Mouse (Mus musculus): Measurements from ENCODE around the gene Bmpr2.
A peak's percentile ranks its signal among the peaks of the same experiment; 100 is the strongest.

Bmpr2 gene

DNA sequence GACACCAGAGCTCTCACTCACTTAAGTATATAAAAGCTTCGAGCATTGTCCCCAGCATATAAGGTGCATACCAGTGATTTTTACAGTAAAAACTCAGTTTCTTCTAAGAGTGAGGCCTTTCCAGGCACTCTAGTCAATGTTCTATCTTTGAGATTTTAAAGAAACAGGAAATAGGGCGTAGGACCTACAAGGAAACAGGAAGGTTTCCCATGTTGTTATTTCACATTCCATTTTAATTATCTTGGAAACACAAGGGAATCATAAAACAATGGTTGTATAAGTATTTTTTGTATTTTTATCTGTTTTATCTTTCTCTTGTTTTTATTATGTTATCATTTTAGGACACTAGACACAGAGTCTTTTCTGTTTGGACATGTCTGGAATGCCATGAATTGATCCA lies 34.7 kb downstream of the Bmpr2 start:
- no peak for DNase-seq

DNA sequence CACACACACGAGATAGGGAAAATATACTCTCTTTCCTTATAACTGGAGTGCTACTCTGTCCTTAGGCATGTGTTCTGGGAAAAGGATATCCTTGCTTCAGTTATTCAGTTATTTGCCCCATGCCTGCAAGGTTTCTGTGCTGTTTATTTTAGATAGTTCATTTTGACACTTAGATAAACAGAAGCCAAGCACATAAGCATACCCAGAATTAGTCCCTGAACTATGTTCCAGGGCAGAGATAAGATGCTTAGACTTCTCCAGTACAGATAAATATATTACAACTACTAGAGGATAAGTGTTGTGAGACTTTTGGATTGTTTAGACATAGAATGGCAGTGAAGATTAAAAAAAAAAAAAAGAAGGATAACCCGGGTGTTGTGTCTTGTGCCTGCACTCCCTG lies 41.2 kb downstream of the Bmpr2 start:
- DNase-seq: no peak

DNA sequence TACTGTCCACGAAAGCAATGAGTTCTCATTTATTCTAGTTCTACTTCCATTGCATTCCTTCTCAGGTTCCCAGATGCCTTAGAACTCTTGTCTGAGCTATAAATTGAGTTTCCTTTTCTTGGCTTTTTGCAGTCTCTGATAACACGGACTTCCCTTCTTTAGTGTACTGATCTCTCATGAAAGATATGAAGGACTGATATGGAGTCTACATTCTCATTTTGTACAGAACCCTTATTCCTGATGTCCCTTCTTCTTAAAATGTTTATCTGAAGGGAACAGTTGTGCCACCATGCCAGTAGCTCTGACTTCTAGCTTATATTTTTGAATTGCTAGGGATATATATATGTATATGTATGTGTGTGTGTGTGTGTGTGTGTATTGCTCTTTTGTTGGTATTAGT lies 46.7 kb downstream of the Bmpr2 start:
- no peak for DNase-seq

DNA sequence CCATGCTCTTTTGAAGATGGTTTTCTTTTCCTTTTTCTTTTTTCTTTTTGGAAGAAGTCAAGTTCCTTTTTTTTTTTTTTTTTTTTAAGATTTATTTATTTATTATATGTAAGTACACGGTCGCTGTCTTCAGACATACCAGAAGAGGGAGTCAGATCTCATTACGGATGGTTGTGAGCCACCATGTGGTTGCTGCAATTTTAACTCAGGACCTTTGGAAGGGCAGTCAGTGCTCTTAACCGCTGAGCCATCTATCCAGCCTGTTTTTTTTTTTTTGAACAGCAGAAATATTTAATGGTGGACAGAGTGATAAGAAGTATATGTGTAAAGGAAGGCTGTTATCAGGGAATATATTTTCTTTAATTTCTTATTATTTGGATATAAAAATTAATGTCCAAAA lies 49.6 kb downstream of the Bmpr2 start:
- no peak for DNase-seq

DNA sequence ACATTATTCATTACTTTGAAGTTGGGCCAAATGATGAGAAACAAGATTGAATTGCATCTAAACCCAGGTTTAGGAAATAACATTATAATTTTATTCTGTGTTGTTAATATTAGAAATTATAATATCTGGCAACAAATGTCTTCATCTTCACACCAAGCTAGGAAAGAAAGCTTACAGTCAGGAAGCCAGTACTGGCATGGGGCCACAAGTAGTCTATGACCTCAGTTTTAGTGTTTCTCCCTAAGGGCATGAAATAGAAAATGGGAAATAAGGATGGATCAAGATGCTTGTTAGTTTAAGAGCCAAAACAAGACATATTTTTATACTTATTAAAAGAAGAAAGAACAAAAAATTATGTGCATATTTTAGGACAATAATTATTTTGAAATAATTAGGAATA lies 62.2 kb downstream of the Bmpr2 start:
- DNase-seq: no peak

DNA sequence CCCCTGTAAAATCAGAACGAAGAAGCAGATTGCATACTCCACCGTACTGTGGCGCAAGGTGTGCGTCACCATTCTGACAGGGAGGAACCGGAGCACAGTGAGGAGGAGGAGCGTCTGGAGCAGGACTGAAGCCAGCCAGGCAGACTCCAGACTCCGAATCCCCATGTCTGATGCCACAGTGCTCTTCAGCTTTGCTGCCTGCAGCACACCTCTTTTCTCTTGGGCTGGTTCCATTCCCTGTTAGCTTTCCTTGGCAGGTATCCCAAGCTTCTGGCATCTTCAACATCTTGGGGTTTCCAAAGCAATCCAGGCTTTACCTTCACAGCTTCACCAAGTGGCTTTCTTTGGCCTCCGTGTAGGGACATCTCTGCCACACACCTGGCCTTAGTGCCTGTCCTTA lies 63.4 kb downstream of the Bmpr2 start:
- no peak for DNase-seq

DNA sequence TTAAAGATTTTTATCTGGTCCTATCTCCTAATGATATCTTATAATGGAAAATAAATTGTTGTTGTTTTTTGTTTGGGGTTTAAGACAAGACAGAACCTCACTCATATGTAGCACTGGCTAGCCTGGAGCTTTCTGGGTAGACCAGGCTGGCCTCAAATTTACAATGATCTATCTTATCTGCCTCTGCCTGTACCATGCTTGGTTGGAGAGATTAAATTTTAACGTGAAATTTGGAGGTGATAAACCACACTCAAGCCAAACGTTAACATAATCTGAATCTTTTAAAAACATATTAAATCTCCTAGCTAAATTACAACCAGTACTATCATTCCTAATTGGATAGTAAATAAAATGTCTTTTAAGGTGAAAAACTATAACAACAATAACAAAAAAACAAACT lies 66.2 kb downstream of the Bmpr2 start:
- no peak for DNase-seq

DNA sequence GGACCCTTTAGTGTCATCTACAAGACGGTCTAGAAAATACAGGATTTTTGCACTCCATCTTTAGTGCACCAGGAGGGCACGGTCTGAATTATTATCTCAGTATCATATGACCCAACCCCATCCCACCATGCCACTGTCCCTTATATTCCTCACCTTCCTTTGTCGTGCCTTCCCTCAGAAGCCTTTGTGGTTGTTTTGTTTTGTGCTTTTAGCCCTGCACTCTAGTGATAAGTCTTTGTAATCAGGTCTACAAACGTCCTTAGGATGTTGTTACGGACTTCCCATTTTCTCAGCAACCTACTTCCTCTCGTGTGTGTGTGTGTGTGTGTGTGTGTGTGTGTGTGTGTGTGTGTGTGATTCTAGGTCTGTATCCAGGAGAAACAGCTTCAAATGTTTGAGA lies 67.0 kb downstream of the Bmpr2 start:
- peak; percentile 12 for DNase-seq

DNA sequence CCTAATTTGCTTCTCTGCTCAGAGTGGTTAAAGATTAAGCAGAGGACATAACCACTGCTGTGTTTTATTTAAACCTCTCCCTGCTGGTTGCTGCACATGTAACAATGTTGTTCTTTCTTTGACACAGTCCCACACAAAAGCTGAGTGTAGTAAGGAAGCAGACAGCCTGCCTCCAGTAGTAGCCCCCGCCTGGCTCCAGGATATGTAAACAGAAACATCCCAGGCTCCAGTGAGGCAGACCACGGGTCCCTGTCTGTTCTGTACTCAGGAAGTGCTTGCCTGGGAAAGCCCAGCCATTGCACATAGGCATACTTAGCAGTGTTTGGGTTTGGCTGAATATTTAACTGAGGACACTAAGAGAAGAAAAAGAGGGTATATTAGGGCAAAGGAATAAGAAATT lies 70.5 kb downstream of the Bmpr2 start:
- DNase-seq: peak; percentile 42

DNA sequence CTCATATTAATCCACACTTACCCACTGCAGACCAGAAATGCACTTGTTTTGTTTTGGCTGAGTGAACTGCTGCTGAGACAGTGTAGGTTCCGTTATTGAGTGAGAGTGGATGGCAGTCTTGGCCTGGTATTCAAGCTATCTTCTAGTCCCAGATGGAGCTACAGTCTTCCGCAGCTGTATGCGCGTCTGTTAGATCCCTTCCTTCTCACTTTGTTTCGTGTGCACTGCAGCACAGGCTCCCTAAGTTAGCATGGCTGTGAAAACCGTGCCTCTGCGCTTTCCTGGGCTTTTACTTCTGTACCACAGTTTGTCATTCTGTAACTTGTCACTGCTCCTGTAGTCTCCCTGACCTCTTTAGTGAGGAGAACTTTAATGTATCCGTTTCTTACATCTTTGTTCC lies 85.1 kb downstream of the Bmpr2 start:
- DNase-seq: no peak

DNA sequence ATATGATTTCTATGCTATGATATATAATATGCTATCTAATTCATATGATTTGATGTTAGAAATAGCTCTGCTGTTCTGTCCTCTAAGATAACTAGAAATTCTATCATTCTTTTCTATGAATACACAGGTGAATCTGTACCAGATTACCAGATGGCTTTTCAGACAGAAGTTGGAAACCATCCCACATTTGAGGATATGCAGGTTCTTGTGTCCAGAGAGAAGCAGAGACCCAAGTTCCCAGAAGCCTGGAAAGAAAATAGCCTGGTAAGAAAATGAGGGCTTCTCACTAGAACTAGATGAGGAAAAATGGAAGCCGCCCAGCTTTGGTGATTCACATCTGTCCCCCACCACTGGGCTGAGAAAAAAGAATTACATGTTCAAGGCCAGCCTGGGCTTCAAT lies 95.8 kb downstream of the Bmpr2 start:
- DNase-seq: no peak

DNA sequence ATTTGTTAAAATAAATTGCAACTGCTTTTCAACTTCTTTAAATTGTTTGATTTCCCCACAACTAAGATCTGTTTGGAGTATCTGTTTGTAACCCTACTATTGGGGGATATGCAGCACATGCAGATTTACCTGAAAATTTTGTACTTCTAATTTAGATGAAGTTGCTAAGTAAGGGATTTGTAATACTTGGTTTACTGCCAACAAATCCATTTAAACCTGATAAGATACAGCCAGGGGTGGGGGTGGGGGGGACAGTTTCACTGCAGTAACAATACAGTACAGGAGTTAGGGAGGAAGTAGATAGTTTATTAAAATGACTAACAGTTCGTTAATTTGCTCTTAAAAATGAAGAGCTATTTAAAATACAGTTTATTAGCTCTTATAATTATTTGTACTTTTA lies 98.9 kb downstream of the Bmpr2 start:
- no peak for DNase-seq

DNA sequence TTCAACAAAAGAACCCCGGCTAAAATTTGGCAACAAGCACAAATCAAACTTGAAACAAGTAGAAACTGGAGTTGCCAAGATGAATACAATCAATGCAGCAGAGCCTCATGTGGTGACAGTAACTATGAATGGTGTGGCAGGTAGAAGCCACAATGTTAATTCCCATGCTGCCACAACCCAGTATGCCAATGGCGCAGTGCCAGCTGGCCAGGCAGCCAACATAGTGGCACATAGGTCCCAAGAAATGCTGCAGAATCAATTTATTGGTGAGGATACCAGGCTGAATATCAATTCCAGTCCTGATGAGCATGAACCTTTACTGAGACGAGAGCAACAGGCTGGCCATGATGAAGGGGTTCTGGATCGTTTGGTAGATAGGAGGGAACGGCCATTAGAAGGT lies 104.8 kb downstream of the Bmpr2 start:
- DNase-seq: no peak

DNA sequence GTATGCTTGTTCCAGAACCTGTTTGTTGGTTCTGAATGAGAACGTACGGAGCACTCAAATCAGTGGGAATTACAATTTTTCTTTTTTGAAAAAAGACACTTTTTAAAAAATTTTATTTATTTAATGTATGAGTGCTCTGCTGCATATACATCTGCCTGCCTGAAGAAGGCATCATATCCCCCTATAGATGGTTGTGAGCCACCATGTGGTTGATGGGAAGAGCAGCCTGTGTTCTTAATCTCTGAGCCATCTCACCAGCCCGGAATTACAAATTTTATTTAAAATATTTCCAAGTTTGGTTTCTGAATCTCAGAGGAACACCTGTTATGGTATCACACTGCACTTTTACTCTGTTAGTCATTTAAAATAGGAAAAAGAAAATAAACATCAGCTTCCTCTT lies 110.8 kb downstream of the Bmpr2 start:
- no peak for DNase-seq

DNA sequence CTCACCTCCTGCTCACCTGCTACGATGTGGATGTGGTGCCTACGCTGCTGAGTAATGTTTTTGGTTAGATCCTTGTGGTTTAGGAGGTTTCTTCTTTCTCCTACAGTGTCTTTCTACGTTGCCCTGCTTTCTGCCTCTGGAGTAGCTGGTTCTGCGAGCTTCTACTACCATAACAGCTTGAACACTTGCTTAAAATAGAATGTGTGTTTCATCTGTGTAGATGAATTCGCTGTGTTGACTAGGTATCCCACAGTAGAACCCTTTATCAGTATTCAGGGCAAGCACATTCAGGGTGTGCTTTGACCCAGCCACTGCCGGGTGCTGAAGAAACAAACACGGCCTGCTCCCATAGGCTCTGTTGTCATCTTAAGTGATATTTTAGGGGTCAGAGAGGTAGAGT lies 114.9 kb downstream of the Bmpr2 start:
- DNase-seq: no peak

DNA sequence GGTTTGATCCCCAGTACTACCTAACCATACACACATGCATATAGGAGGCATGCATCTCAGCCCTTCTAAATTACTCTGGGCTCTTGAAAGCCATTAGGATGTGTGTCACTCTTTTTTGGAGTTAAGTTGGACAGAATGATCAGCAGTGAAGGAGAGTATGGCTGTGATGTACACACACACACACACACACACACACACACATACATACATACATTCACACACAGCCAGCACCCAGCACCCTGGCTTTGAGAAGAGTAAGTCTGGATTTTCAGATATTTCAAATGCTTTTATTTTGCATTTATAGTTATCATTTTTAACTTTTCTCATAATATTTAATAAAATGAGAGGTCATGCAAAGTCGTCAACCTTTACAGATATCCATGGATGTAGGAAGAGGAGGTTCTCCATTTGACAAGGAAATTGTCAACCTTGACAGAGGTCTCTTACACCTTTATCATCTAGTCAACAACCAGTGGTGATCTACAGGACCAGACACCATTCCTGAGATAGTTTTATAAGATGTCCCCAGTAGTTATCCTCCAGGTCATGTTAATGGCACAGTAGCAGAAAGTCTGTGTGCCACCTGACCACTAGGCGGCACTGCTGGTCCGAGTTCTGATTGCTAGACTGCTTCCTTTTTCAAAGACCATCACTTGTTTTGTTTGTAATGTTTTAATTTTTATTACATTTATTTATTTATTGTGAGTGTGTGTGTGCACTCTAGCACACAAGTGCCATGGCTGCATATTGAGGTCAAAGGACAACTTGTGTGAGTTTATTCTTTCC lies 120.3 kb downstream of the Bmpr2 start:
- DNase-seq: peak; percentile 82

DNA sequence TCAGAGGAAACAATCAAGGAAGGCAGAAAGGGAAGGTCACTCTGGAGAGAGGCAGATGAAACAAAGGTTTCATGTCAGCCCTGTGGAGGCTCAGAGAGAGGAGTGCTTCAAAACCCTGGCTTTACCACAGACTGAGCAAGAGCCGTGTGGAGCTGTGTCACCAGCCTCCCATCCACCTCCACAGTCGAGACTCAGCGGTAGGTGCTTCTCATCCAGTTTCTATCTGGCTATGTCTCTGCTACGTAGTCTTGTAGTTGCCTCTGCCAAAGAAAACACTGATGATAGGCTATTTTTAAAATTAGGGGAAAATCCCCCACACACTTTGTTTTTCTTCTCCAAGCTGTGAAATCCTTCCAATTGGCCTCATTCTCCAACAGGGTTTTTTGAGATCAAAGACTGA lies 123.7 kb downstream of the Bmpr2 start:
- no peak for DNase-seq

DNA sequence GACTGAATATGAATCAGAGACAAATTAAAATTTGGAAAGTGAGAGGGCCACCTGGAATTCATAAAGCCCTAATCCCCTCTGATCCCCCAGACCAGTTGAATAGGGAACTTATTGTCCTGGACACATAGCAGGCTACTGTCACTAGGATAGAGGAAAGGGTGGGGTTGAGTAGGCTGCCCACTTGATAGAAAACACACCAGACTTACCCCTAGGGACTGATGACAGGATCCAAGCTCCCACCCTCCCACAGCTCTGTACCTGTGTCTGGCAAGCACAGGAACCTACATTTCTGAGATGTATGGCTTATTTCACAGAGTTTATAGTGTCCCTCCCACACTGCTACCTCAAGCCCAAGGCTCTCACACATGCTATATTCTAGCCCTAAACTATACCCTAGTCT lies 124.8 kb downstream of the Bmpr2 start:
- DNase-seq: no peak

DNA sequence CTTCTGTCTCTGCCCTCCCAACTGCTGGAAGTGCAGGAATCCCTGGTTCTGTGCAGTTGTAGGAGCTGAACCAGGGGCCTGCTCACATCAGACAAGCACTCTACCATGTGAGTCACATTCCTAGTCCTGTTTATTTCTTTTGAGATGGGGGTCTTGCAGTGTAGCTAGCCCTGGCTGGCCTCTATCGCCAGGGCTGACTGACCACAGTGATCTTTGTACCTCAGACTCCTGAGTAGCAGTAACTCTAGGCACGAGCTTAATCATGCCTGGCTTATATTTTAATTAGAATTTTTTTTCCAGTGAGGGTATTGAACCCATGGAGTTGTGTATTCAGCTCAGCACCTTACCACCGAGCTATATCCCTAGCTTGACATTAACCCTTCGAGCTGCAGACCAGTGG lies 128.0 kb downstream of the Bmpr2 start:
- no peak for DNase-seq

DNA sequence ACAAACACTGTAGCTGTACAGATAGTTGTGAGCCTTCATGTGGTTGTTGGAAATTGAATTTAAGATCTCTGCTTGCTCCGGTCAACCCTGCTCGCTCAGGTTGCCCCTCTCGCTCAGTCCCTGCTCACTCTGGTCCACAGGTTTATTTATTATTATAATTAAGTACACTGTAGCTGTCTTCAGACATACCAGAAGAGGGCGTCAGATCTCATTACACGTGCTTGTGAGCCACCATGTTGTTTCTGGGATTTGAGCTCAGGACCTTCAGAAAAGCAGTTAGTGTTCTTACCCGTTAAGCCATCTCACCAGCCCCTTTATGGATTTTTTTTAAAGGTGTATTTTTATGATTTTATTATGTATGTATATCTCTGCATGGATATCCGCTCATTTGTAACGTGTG lies 129.6 kb downstream of the Bmpr2 start:
- DNase-seq: no peak

DNA sequence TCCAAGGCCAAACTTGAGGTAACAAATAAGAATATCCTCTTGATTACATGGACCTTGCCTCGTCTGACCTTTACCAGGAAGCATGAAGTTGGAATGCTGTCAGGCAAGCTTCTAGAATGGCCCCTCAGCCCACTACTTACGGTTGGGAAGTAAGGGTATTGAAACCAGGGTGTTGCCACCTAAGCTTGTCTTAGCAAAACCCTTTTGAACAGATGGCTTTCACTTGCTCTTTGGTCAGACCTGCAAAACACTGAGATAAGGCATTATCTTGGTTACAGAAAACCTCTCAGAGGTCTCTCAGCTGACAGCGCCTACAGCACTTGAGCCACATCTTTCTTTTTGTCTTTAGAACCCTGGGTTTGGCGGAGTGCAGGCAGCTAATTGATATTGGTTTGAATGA lies 130.8 kb downstream of the Bmpr2 start:
- DNase-seq: peak; percentile 44

DNA sequence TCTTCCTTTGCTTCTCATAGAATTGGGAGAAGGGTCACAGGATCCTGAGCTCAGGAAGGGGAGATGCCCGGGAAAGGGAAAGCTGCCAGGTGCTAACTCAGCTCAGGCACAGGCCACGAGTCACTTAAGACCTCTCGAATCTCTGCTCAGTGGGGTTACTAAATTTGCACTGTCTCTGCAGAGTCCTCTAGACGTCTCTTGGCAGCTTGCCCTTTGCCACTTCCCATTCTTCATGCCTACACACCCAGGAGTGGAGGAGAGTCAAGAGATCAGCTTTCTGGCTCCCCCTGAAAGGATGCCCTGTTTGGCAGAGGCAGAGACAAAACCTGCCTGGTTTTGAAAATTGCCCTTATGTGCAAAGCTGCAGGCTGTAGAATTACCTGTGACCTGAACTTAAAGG lies 132.3 kb downstream of the Bmpr2 start:
- DNase-seq: no peak

DNA sequence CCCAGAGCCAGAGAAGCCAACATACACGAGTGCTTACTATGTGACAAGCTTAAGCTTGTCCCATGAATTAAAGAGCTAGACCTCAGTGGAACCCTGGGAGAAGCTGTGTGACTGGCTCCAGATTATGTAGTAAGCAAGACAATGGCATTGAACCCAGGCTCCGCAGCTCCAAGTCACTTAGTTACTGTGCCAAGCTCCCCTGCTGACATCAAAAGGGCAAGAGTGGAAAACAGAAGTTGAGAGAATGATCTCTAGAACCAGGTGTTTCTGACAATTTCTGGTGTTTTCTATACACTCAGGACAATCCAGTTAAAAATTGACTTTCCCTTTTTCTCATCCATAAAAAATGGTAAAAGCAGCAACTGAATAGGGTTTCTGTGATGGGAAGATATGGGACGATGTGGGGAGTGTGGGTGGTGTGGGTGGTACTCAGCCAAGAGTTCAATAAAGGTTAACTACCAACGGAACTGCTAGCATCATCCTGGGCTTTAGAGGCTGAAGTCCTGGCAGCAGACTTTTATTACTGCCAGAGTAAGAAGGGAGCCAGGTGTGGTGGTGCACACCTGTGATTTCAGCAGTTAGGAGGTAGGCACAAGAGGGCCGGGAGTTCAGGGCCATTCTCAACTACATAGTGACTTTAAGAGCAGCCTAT lies 134.1 kb downstream of the Bmpr2 start:
- DNase-seq: no peak

DNA sequence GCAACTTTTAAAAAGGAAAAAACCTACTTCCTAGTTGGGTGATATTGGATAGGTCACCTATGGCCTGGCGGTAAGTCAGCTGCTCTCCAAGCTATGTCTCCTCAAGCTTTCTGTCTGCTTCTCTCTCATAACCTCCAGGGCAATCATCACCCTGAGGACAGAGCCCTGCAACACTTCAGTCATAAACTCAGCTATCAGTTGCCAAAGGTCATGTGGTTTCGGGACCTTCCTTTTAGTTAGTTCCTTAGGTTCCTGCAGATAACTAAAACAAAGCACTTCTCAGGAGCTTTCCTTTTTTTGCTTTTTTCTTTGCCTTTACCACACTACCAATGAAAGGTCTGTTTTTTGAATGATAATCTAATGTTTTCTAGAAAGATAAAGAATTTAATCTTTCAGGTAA lies 136.5 kb downstream of the Bmpr2 start:
- no peak for DNase-seq

All from liver (tissue).